Comparison of ENCODE assay signal across 1 mouse cellular context in genomic region chr10:75667115-75667910, GRCm38 (mm10).
A peak's percentile ranks its signal among the peaks of the same experiment; 100 is the strongest.
TF ChIP-seq lines count a peak whose summit lies in the region.

No protein-coding gene starts in this region.

TF ChIP-seq in CH12.LX, 34 proteins besides CTCF, POLR2A, EP300 and RAD21 (continued from another document):
- peak; percentile 34; the same call in 1 of the 2 replicates for TF ChIP-seq MYC (IDR thresholded peaks at IDR 0.05; ENCODE audit: low read depth, low read length)
- TF ChIP-seq TBP (conservative IDR thresholded peaks at IDR 0.05; ENCODE audit: low read depth, low read length) = no peak
- no peak for TF ChIP-seq NRF1 (IDR thresholded peaks at IDR 0.05; ENCODE audit: low read depth, low read length)
- TF ChIP-seq USF1 (IDR thresholded peaks at IDR 0.05; ENCODE audit: low read depth, low read length) = no peak
- TF ChIP-seq NELFE (IDR thresholded peaks at IDR 0.05; ENCODE audit: low read depth, low read length) = no peak
- peak; percentile 61; the same call in 1 of the 2 replicates for TF ChIP-seq MEF2A (IDR thresholded peaks at IDR 0.05; ENCODE audit: borderline replicate concordance, low read depth, low read length)
- TF ChIP-seq MXI1 (IDR thresholded peaks at IDR 0.05; ENCODE audit: low read depth, low read length) = peak; percentile 42; the same call in 1 of the 2 replicates
- TF ChIP-seq CHD2 (IDR thresholded peaks at IDR 0.05; ENCODE audit: low read length) = peak; percentile 83; the same call in 1 of the 2 replicates
- no peak for TF ChIP-seq JUND (conservative IDR thresholded peaks at IDR 0.05; ENCODE audit: low read depth, low read length)
- peak; percentile 41; the same call in 1 of the 2 replicates for TF ChIP-seq MAZ (IDR thresholded peaks at IDR 0.05; ENCODE audit: low read depth, low read length)
- no peak for TF ChIP-seq CHD1 (IDR thresholded peaks at IDR 0.05; ENCODE audit: low read depth, low read length)
- TF ChIP-seq MAX (IDR thresholded peaks at IDR 0.05; ENCODE audit: low read length) = peak; percentile 28; the same call in 1 of the 2 replicates
- TF ChIP-seq SMC3 (IDR thresholded peaks at IDR 0.05; ENCODE audit: low read depth, low read length) = no peak
- no peak for TF ChIP-seq USF2 (conservative IDR thresholded peaks at IDR 0.05; ENCODE audit: low read depth, low read length)
- no peak for TF ChIP-seq JUN (IDR thresholded peaks at IDR 0.05; ENCODE audit: insufficient read depth, low read depth, low read length)
- TF ChIP-seq RCOR1 (conservative IDR thresholded peaks at IDR 0.05; ENCODE audit: low read depth, low read length) = no peak
- no peak for TF ChIP-seq ZKSCAN1 (IDR thresholded peaks at IDR 0.05; ENCODE audit: borderline replicate concordance, low read depth, low read length)
- TF ChIP-seq PAX5 (IDR thresholded peaks at IDR 0.05; ENCODE audit: low read length) = no peak
- peak; percentile 72 for TF ChIP-seq IRF4 (IDR thresholded peaks at IDR 0.05; ENCODE audit: low read depth, low read length)
- no peak; the same call in 1 of the 2 replicates for TF ChIP-seq HCFC1 (IDR thresholded peaks at IDR 0.05; ENCODE audit: low read depth, low read length)
- TF ChIP-seq ZNF384 (IDR thresholded peaks at IDR 0.05; ENCODE audit: low read depth, low read length) = no peak
- TF ChIP-seq ZMIZ1 (IDR thresholded peaks at IDR 0.05; ENCODE audit: low read depth, low read length) = 0 out of 2 replicates have a peak, but pooled peaks have one; percentile 36
- TF ChIP-seq ELF1 (IDR thresholded peaks at IDR 0.05; ENCODE audit: low read depth, low read length) = no peak
- TF ChIP-seq ETS1 (conservative IDR thresholded peaks at IDR 0.05; ENCODE audit: low read depth, low read length) = peak; percentile 76
